Mouse (Mus musculus): Measurements from ENCODE around the gene Tmem95. TPM values are rescaled to one million over a fixed set of nuclear protein-coding genes. Genes with fewer than 3 reads are reported as not detected.
"Not testable (repeated sequence)": the region's sequence is repeated elsewhere in the genome, so short reads cannot be mapped to it uniquely, and the experiment has no call there.

Gene Tmem95
- polyA plus RNA-seq, 2 experiments = not detected

DNA sequence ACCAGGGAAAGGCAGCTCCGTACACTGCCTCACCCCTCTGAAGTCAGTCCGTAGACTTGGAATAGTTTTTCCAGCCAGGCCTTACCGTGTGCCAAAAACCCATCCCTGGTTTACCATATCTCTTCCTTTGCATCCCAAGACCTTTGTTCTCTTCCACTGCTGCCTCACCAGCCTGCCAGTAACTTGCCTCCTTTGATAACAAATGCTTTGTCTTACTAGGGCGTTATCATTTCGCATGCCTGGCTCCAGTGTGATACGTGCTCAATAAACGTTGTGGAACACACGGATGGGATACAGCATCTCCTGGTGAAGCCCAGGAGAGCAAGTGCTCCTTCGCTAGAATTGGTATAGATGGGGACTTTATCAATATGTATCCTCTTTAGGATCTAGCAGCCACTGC, 10.5 kb downstream of the Tmem95 start:
- H3K9me3 ChIP-seq (ENCODE audit: control insufficient read depth, low read length) = no peaks in the 10 kb centered on the region
- no peaks in the 10 kb centered on the region for H3K27me3 ChIP-seq (ENCODE audit: control insufficient read depth, insufficient read depth, low read length)
- no peaks in the 10 kb centered on the region for H3K36me3 ChIP-seq (replicated peaks; ENCODE audit: control insufficient read depth, insufficient read depth, low read depth)
- no peak overlapping the region for H3K4me3 ChIP-seq (ENCODE audit: insufficient read depth in 1 of 2, low read depth in 2 of 2, low read length in 2 of 2)
- 32% methylated on average over 9 of the region's 9 CpGs for WGBS (ENCODE audit: insufficient replicate concordance)
- ATAC-seq (ENCODE audit: insufficient read depth) (peak; percentile 63; the same call in 1 of the 2 replicates), DNase-seq (ENCODE audit: low read depth in 3 of 3, low spot score in 3 of 3) (no peak)
- peak; percentile 61 for TF ChIP-seq EP300 (IDR thresholded peaks at IDR 0.05; ENCODE audit: low read depth)
- TF ChIP-seq CTCF (IDR thresholded peaks at IDR 0.05; ENCODE audit: low read depth) = no peak
- no peak overlapping the region for H3K9ac ChIP-seq (replicated peaks)
- no peak overlapping the region for H3K4me2 ChIP-seq (ENCODE audit: low read depth)
- H3K27ac ChIP-seq = no peak overlapping the region
- peaks cover 32 to 33% of the 10 kb centered on the region in 2 experiments for H3K4me1 ChIP-seq (replicated peaks; ENCODE audit: control insufficient read depth in 2 of 2, insufficient read depth in 2 of 2, low read length in 1 of 2)

DNA sequence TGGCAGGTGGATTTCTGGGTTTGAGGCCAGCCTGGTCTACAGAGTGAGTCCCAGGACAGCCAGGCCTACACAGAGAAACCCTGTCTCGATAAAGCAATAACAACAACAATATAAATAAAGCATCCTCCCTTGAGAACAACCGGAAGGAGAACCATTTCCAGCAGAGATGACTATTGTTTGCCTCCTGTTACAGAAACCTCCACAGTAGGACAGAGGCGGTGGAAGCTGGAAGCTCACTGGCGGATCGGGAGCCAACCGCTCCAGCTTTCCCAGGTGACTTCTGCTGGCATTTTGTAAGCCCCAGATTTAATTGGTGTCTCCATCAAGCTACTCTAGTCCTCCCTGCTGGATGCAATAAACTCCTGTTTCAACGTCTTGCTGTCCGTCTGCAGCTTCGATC, 12.3 kb downstream of the Tmem95 start:
- Histone ChIP-seq H3K4me1 (replicated peaks; ENCODE audit: control insufficient read depth in 2 of 2, insufficient read depth in 2 of 2, low read length in 1 of 2) (peaks cover 30 to 33% of the 10 kb centered on the region in 2 experiments), H3K36me3 (replicated peaks; ENCODE audit: control insufficient read depth, insufficient read depth, low read depth) (no peaks in the 10 kb centered on the region), H3K4me3 (ENCODE audit: insufficient read depth in 1 of 2, low read depth in 2 of 2, low read length in 2 of 2) (no peak overlapping the region), H3K27me3 (ENCODE audit: control insufficient read depth, insufficient read depth, low read length) (no peaks in the 10 kb centered on the region), H3K27ac (no peak overlapping the region), H3K9me3 (ENCODE audit: control insufficient read depth, low read length) (no peaks in the 10 kb centered on the region), H3K9ac (replicated peaks) (no peak overlapping the region), H3K4me2 (ENCODE audit: low read depth) (no peak overlapping the region)
- DNase-seq (ENCODE audit: low read depth in 3 of 3, low spot score in 3 of 3) = no peak
- WGBS (ENCODE audit: insufficient replicate concordance) = 80% methylated on average over 9 of the region's 9 CpGs
- TF ChIP-seq EP300 (IDR thresholded peaks at IDR 0.05; ENCODE audit: low read depth) (no peak), CTCF (IDR thresholded peaks at IDR 0.05; ENCODE audit: low read depth) (no peak)
- no peak for ATAC-seq (ENCODE audit: insufficient read depth)

DNA sequence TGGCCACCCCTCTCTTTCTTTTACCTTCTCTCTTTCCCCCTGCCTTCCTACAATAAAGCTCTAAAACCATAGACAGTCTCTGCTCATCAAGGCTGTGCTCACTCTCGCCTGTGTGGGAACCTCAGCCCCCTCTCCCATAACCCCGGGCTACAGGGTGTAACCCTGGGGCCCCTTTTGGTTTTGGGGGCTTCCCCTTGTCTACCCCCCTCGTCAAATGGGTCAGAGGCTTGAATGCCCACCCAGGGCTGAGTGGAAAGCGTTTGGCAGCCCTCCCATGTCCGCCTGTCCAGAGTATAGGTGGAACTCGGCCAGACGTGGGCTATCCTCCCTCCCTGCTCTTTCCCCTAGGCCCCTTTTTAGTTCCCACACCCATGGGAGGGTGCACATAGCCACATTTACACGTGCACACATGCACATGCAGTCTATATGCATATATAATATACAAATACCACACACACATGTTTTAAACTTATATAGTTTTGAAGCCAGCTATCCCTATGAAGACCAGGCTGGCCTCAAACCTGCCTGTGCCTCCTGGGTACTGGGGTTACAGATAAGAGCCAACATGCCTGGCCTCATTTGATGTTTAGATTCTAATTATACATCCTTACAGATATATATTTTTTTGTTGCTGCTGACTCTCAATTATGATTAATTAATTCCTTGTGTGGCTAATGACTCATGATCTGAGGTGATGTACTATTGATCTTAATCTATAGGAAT, 13.5 kb downstream of the Tmem95 start:
- Histone ChIP-seq H3K36me3 (replicated peaks; ENCODE audit: control insufficient read depth, insufficient read depth, low read depth) (no peaks in the 10 kb centered on the region), H3K4me2 (ENCODE audit: low read depth) (peak overlapping the region; percentile 50), H3K4me3 (ENCODE audit: insufficient read depth in 1 of 2, low read depth in 2 of 2, low read length in 2 of 2) (no peak overlapping the region), H3K27me3 (ENCODE audit: control insufficient read depth, insufficient read depth, low read length) (0 out of 2 replicates have a peak, but pooled peaks cover under 1% of the 10 kb centered on the region), H3K9ac (replicated peaks) (peak overlapping the region; percentile 45), H3K4me1 (replicated peaks; ENCODE audit: control insufficient read depth in 2 of 2, insufficient read depth in 2 of 2, low read length in 1 of 2) (peaks cover 28 to 33% of the 10 kb centered on the region in 2 experiments), H3K27ac (peak overlapping the region; percentile 77), H3K9me3 (ENCODE audit: control insufficient read depth, low read length) (no peaks in the 10 kb centered on the region)
- ATAC-seq (ENCODE audit: insufficient read depth) = peak; percentile 40
- no peak for DNase-seq (ENCODE audit: low read depth in 3 of 3, low spot score in 3 of 3)
- no peak for TF ChIP-seq EP300 (IDR thresholded peaks at IDR 0.05; ENCODE audit: low read depth)
- 25% methylated on average over 8 of the region's 8 CpGs for whole genome bisulfite sequencing (ENCODE audit: insufficient replicate concordance)

DNA sequence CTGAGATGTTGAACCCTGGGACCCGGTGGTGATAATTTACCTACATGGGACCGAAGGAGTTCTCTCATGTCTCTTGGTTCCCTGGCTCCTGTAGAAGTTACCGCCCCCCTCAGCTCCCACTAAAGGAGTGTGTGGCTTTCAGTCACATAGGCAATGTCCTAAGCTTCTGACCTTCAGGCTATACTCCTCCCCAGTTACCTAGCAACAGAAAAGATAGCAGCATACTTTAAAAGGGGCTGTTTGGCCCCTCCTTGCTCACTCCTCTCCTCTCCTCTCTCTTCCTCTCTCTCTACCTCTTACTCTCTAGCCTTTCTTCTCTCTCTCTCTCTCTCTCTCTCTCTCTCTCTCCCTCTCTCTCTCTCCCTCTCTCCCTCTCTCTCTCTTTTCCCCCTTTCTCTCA, 14.1 kb downstream of the Tmem95 start:
- WGBS (ENCODE audit: insufficient replicate concordance) = 60% methylated on average over 3 of the region's 3 CpGs
- peak overlapping the region; percentile 50 for H3K4me2 ChIP-seq (ENCODE audit: low read depth)
- H3K27me3 ChIP-seq (ENCODE audit: control insufficient read depth, insufficient read depth, low read length); DNase-seq (ENCODE audit: low read depth in 3 of 3, low spot score in 3 of 3); H3K9me3 ChIP-seq (ENCODE audit: control insufficient read depth, low read length); H3K36me3 ChIP-seq (replicated peaks; ENCODE audit: control insufficient read depth, insufficient read depth, low read depth); H3K4me3 ChIP-seq (ENCODE audit: insufficient read depth in 1 of 2, low read depth in 2 of 2, low read length in 2 of 2): not testable (repeated sequence)
- peak overlapping the region; percentile 77 for H3K27ac ChIP-seq
- ATAC-seq (ENCODE audit: insufficient read depth) = peak; percentile 51; the same call in 1 of the 2 replicates
- H3K4me1 ChIP-seq (replicated peaks; ENCODE audit: control insufficient read depth in 2 of 2, insufficient read depth in 2 of 2, low read length in 1 of 2) = peaks cover 28 to 34% of the 10 kb centered on the region in 2 experiments
- peak overlapping the region; percentile 43 for H3K9ac ChIP-seq (replicated peaks)

DNA sequence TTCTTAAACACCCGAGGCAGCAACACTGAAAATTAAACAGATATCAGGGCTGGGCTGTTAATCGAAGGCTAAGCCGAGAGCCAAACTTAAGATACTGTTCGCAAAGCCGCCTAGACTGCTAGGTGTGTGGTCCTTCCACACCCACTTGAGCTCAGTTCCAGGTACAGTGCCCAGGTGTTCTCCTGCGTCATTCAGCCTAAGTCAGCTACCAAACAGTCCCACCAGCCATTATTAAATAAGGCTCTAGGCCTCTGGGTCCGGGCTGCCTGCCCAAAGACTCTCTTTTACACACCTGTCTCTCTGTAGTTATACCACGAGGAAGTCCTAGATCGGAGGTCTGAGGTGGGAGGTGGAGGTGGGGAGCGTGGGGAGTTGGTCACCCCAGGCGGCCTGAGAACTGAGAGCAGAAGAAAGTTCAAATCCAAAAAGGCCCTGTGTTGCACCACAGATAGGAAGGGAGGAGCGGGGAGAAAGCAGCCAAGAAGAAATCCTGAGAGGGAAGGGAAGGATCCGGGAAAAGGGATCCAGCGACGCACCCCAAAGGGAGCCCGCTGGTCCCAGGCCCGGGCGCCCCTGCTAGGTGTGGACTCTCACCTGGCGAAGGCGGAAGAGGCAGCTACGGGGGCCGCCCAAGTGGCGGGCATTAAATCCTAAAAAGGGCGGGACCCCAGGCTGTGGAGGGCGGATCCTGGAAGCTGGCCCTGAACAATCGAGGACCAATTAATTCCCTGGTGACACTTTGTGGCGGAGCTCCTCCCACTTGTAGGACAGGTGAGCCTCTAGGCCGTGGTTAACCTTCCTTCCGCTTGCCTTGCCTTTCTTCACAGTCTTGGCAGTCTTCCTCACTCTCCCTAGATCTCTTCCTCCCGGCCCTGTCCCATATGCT, 19.5 kb downstream of the Tmem95 start, which contains the start of gene Tnk1:
Tnk1 (minus strand) TSS at position 618 of the 886 bp plus-strand sequence.
- DNase-seq (ENCODE audit: low read depth in 3 of 3, low spot score in 3 of 3) = no peak
- 38% methylated on average over 29 of the region's 30 CpGs for WGBS (ENCODE audit: insufficient replicate concordance)
- no peak within 1 kb of the TSS for H3K4me3 ChIP-seq (ENCODE audit: insufficient read depth in 1 of 2, low read depth in 2 of 2, low read length in 2 of 2)
- H3K36me3 ChIP-seq (replicated peaks; ENCODE audit: control insufficient read depth, insufficient read depth, low read depth) = no peaks in the 10 kb centered on the region
- no peak within 1 kb of the TSS for H3K27ac ChIP-seq
- peaks cover 21 to 28% of the 10 kb centered on the region in 2 experiments for H3K4me1 ChIP-seq (replicated peaks; ENCODE audit: control insufficient read depth in 2 of 2, insufficient read depth in 2 of 2, low read length in 1 of 2)
- ATAC-seq (ENCODE audit: insufficient read depth) = no peak
- TF ChIP-seq CTCF (IDR thresholded peaks at IDR 0.05; ENCODE audit: low read depth) (no peak), EP300 (IDR thresholded peaks at IDR 0.05; ENCODE audit: low read depth) (no peak)
- H3K9ac ChIP-seq (replicated peaks) = no peak within 1 kb of the TSS
- peaks cover 11% of the 10 kb centered on the region for H3K27me3 ChIP-seq (ENCODE audit: control insufficient read depth, insufficient read depth, low read length)
- H3K4me2 ChIP-seq (ENCODE audit: low read depth) = no peak within 1 kb of the TSS
- H3K9me3 ChIP-seq (ENCODE audit: control insufficient read depth, low read length) = no peaks in the 10 kb centered on the region

Measured in liver, embryonic 14.5 days (tissue).